Mouse (Mus musculus) Patski (cell line): ENCODE data around the gene Pom121l2. TPM values are rescaled to one million over a fixed set of nuclear protein-coding genes. Genes with fewer than 3 reads are reported as not detected.

Experiments
- ATAC-seq: fragments of 100-300 bp; one replicate; pipeline ENCODE4 v1.8.0; 2021
- CTCF ChIA-PET: fragments of 350-600 bp; sonication (Branson Sonifier 250); formaldehyde crosslinking; loops from one replicate; lab custom pipeline; 2022; ENCODE audit warnings: inconsistent platforms; lab: Charles Lee
- POLR2A ChIA-PET: fragments of 350-600 bp; sonication (Branson Sonifier 250); formaldehyde crosslinking; loops from one replicate; lab custom pipeline; 2022; ENCODE audit warnings: antibody characterized with exemption, inconsistent platforms; lab: Charles Lee
- DNase-seq: peaks from one replicate; pipeline ENCODE4 v3.0.0-alpha.2; 2011; ENCODE audit warnings: low read depth, low spot score
- H3K27me3 ChIP-seq: fragments of 371-371 bp; one replicate; pipeline ENCODE4 v1.5.1; 2021
- CTCF ChIP-seq: fragments of 100-300 bp; IDR thresholded peaks from one replicate; pipeline ENCODE4 v1.5.1; 2021
- in situ Hi-C: fragments of 300-500 bp; cut with MboI; formaldehyde crosslinking; loops from 3 replicates; pipeline ENCODE4 v1.11.1; 2018; ENCODE audit warnings: low pct_unique_long_range_greater_than_20kb, mixed read lengths
- polyA plus RNA-seq: library from polyadenylated mRNA; unstranded; gene quantifications from one replicate; pipeline ENCODE4 v1.2.3, GENCODE M21; 2021

The Pom121l2 gene
- polyA plus RNA-seq, 1 experiment from 2014 or later = not detected

GRCm38 (mm10) chr13:22015479-22016450 lies 34.8 kb downstream of the Pom121l2 start:
- TF ChIP-seq CTCF = no peak
- ChIA-PET CTCF (interaction anchor here (1.1 to 2.6 kb wide), 2 partner anchors 10 to 41 kb away, joined by 3 to 9 read pairs; no protein-coding TSS in a partner anchor), POLR2A (interaction anchor here (1.1 kb wide), 1 partner anchor 32 kb away, joined by 3 read pairs; no protein-coding TSS in a partner anchor)
- no peaks in the 10 kb centered on the region for H3K27me3 ChIP-seq
- DNase-seq = peak; percentile 51
- ATAC-seq = no peak
- in situ Hi-C loops = no loop called here

- ChIA-PET CTCF (interaction anchor here (1.2 to 1.4 kb wide), 3 partner anchors 9 to 46 kb away, joined by 4 to 6 read pairs (median 4); no protein-coding TSS in a partner anchor), POLR2A (no interaction called here)
- in situ Hi-C loops = loop anchor here (10.0 kb wide), 1 partner anchor 1415 kb away; no protein-coding TSS in a partner anchor
- TF ChIP-seq CTCF = no peak
- H3K27me3 ChIP-seq = no peaks in the 10 kb centered on the region
- DNase-seq = no peak
- no peak for ATAC-seq
Measured at GRCm38 (mm10) chr13:22019934-22020835, 39.2 kb downstream of the Pom121l2 start.

GRCm38 (mm10) chr13:22020901-22021339 lies 39.9 kb downstream of the Pom121l2 start:
- ChIA-PET POLR2A (no interaction called here), CTCF (interaction anchor here (1.0 to 1.4 kb wide), 2 partner anchors 10 to 47 kb away, joined by 4 to 6 read pairs; no protein-coding TSS in a partner anchor)
- no peak for TF ChIP-seq CTCF
- no peaks in the 10 kb centered on the region for H3K27me3 ChIP-seq
- peak; percentile 30 for ATAC-seq
- no peak for DNase-seq
- in situ Hi-C loops = loop anchor here (10.0 kb wide), 1 partner anchor 1414 kb away; no protein-coding TSS in a partner anchor

GRCm38 (mm10) chr13:22021581-22021980 lies 40.6 kb downstream of the Pom121l2 start:
- DNase-seq (no peak), ATAC-seq (no peak)
- POLR2A ChIA-PET = no interaction called here
- in situ Hi-C loops = loop anchor here (10.0 kb wide), 1 partner anchor 1413 kb away; no protein-coding TSS in a partner anchor
- H3K27me3 ChIP-seq = no peaks in the 10 kb centered on the region
- CTCF ChIA-PET = interaction anchor here (1.0 to 1.4 kb wide), 2 partner anchors 9 to 47 kb away, joined by 4 to 6 read pairs; no protein-coding TSS in a partner anchor
- TF ChIP-seq CTCF = no peak

GRCm38 (mm10) chr13:22022241-22022640 lies 41.2 kb downstream of the Pom121l2 start:
- DNase-seq (no peak), ATAC-seq (peak; percentile 82)
- in situ Hi-C loops = loop anchor here (10.0 kb wide), 1 partner anchor 1413 kb away; no protein-coding TSS in a partner anchor
- no peaks in the 10 kb centered on the region for H3K27me3 ChIP-seq
- ChIA-PET CTCF (no interaction called here), POLR2A (no interaction called here)
- no peak for TF ChIP-seq CTCF

GRCm38 (mm10) chr13:22026058-22027031 lies 45.4 kb downstream of the Pom121l2 start:
- CTCF ChIA-PET = no interaction called here
- in situ Hi-C loops = loop anchor here (5.0 to 25.0 kb wide), 3 partner anchors 54 to 1408 kb away; partner anchors contain the start of gene Zkscan3
- POLR2A ChIA-PET = interaction anchor here (0.6 kb wide), 1 partner anchor 1374 kb away, joined by 3 read pairs; no protein-coding TSS in a partner anchor
- DNase-seq (no peak), ATAC-seq (no peak)
- no peaks in the 10 kb centered on the region for H3K27me3 ChIP-seq
- no peak for TF ChIP-seq CTCF

GRCm38 (mm10) chr13:22028673-22029460 lies 47.9 kb downstream of the Pom121l2 start:
- in situ Hi-C loops = loop anchor here (5.0 to 25.0 kb wide), 3 partner anchors 57 to 1406 kb away; partner anchors contain the start of gene Zkscan3
- H3K27me3 ChIP-seq = no peaks in the 10 kb centered on the region
- DNase-seq = no peak
- ChIA-PET POLR2A (no interaction called here), CTCF (interaction anchor here (1.0 to 2.0 kb wide), 14 partner anchors 9 to 153 kb away, joined by 3 to 15 read pairs (median 4); no protein-coding TSS in a partner anchor)
- peak; percentile 97 for TF ChIP-seq CTCF
- peak; percentile 90 for ATAC-seq

GRCm38 (mm10) chr13:22029928-22030327 lies 48.9 kb downstream of the Pom121l2 start:
- CTCF ChIA-PET = interaction anchor here (0.6 to 2.0 kb wide), 8 partner anchors 8 to 154 kb away, joined by 3 to 5 read pairs (median 4); no protein-coding TSS in a partner anchor
- no peak for DNase-seq
- H3K27me3 ChIP-seq = no peaks in the 10 kb centered on the region

More at GRCm38 (mm10) chr13:22029928-22030327, 48.9 kb downstream of the Pom121l2 start:
- in situ Hi-C loops = loop anchor here (5.0 to 25.0 kb wide), 7 partner anchors 58 to 1715 kb away; partner anchors contain the start of genes Hist1h1t, Hist1h2bb, Hist1h3c and Hist1h4c
- TF ChIP-seq CTCF = no peak
- ATAC-seq = no peak
- POLR2A ChIA-PET = interaction anchor here (0.5 to 0.6 kb wide), 3 partner anchors 12 to 72 kb away, joined by 4 to 9 read pairs (median 5); no protein-coding TSS in a partner anchor
